Mouse (Mus musculus) embryonic fibroblast, embryonic 13.5 days (primary cell): Measurements from ENCODE around the gene Kdm5b.

Source experiments
- CTCF ChIP-seq: IDR thresholded peaks from 2 replicates; pipeline ENCODE4 v1.5.1; 2011; ENCODE audit warnings: mild to moderate bottlenecking, control low read depth, low read length, moderate library complexity, borderline replicate concordance; ENCODE audit not compliant: insufficient read depth
- POLR2A ChIP-seq: IDR thresholded peaks from 2 replicates; pipeline ENCODE4 v1.6.1; 2011; ENCODE audit warnings: low read depth, mild to moderate bottlenecking, control low read depth, low read length, moderate library complexity

DNA sequence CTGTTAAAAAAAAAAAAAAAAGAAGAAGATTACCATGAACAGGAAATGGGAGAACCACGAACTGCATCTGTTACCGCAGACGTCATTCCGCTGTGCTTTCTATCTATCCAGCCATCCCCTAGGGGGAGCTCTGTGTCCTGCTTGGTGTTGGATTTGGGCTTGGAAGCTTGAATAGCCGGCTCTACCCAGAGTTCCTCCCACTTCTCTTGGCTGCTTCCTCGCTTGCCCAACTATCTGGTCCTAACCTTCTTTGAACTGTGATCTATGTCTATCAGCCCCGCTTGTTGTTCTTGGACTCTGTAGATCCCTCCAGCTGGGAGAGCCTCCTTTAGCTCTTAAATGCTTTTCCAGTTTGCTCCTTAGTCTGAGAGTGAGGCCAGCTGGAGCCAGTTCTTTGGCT lies 41.3 kb upstream of the Kdm5b start:
- TF ChIP-seq CTCF = peak; percentile 73; the same call in 1 of the 2 replicates
- no peak for TF ChIP-seq POLR2A
